Comparison of ENCODE assay signal across 8 mouse cellular contexts in the genomic region with DNA sequence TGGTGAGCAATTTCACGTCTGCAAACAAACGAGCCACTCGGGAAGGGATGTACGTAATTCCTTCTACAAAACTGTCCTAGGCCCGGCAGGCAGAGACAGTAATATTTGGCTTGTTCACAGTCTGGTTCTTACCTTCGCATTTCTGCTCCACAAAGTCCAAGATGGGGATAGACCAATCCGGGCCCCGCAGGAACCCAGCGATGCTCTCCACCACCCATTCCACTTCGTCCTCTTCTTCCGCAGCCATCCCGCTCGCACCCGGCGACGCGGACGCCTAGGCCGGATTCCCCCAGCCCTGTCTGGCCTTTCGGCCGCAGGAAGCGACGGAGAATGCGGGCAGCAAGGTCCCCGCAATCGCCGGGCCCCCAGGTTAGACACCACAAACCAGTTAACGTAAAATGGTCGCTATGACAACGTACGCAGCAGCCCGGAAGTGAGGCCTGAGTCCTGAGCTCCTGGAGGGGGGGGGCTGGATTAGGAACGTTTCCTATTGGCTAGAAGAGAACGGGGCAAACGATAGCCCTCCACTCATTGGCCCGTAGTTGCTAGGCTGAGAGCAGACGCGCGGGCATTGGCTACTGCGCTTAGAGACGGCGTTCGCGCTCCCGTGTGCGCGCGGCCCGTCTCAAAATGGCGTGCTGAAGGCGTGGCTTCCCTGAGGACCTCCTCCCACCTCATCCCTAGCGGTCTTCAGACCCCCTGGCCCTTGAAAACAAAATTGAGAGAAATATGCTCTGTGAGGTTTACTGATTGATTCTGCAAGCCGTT. TPM values are rescaled to one million over a fixed set of nuclear protein-coding genes. Genes with fewer than 3 reads are reported as not detected.
DNase-seq lines count a peak whose midpoint lies in the region; ATAC-seq and TF ChIP-seq lines count a peak whose summit lies in the region.

A gene (minus strand): TSS at position 527 of the 768 bp plus-strand sequence.

- H3K36me3 ChIP-seq in heart, embryonic 12.5 days: peaks cover 12% of the 10 kb centered on the region
- peaks cover 6% of the 10 kb centered on the region for H3K36me3 ChIP-seq in kidney, postnatal 0 days (ENCODE audit: insufficient read depth, low read length)
- 0 out of 2 replicates have a peak, but pooled peaks cover 2% of the 10 kb centered on the region for H3K36me3 ChIP-seq in liver, embryonic 11.5 days (ENCODE audit: control insufficient read depth, insufficient read depth, low read length)
- peaks cover 8% of the 10 kb centered on the region for H3K36me3 ChIP-seq in stomach, embryonic 14.5 days (ENCODE audit: control insufficient read depth, insufficient read depth, low read length)

- no peaks in the 10 kb centered on the region for H3K9me3 ChIP-seq in heart, embryonic 12.5 days (replicated peaks)
- no peaks in the 10 kb centered on the region for H3K9me3 ChIP-seq in kidney, postnatal 0 days (replicated peaks; ENCODE audit: low read length)
- no peaks in the 10 kb centered on the region for H3K9me3 ChIP-seq in liver, embryonic 11.5 days (ENCODE audit: control insufficient read depth, low read length)
- H3K9me3 ChIP-seq in stomach, embryonic 14.5 days (ENCODE audit: control insufficient read depth, low read depth, low read length): no peaks in the 10 kb centered on the region

- peak; percentile 99 for ATAC-seq in erythroid progenitor cell, adult 5-6 weeks (replicated peaks; ENCODE audit: low FRiP score, poor library complexity, severe bottlenecking)
- ATAC-seq in heart, embryonic 12.5 days (ENCODE audit: insufficient number of reproducible peaks, low FRiP score): peak; percentile 100
- peak; percentile 100 for ATAC-seq in kidney, postnatal 0 days (replicated peaks; ENCODE audit: low FRiP score, low read depth)
- ATAC-seq in liver, embryonic 11.5 days (replicated peaks; ENCODE audit: low FRiP score): peak; percentile 100
- peak; percentile 100 for ATAC-seq in stomach, embryonic 14.5 days (ENCODE audit: insufficient number of reproducible peaks, insufficient read depth, low FRiP score, low read depth)

- DNase-seq in CD4-positive helper T cell, adult 2 months (ENCODE audit: low read depth, low spot score): peak; percentile 97
- DNase-seq in brain, embryonic 18.5 days (ENCODE audit: low read depth, low spot score): peak; percentile 98
- DNase-seq in kidney, postnatal 0 days (ENCODE audit: low spot score): peak; percentile 100
- peak; percentile 85 for DNase-seq in liver, embryonic 11.5 days (ENCODE audit: low spot score)
- peak; percentile 95 for DNase-seq in naive thymus-derived CD4-positive, alpha-beta T cell, adult 2 months (ENCODE audit: low read depth)

- peak within 1 kb of the TSS; percentile 99 for H3K4me3 ChIP-seq in heart, embryonic 12.5 days
- peak within 1 kb of the TSS; percentile 93 for H3K4me3 ChIP-seq in kidney, postnatal 0 days (replicated peaks; ENCODE audit: low read depth, low read length)
- peak within 1 kb of the TSS; percentile 84 for H3K4me3 ChIP-seq in liver, embryonic 11.5 days (ENCODE audit: low read depth, low read length)
- peak within 1 kb of the TSS; percentile 75 for H3K4me3 ChIP-seq in stomach, embryonic 14.5 days (ENCODE audit: low read depth, low read length)

- under 1% methylated on average over 53 of the region's 53 CpGs for WGBS in heart, embryonic 12.5 days
- under 1% methylated on average over 53 of the region's 53 CpGs for WGBS in kidney, postnatal 0 days
- under 1% methylated on average over 53 of the region's 53 CpGs for WGBS in liver, embryonic 11.5 days
- WGBS in stomach, embryonic 14.5 days: under 1% methylated on average over 53 of the region's 53 CpGs

- peak within 1 kb of the TSS; percentile 95 for H3K4me2 ChIP-seq in heart, embryonic 12.5 days
- peak within 1 kb of the TSS; percentile 70 for H3K4me2 ChIP-seq in kidney, postnatal 0 days (ENCODE audit: low read length)
- H3K4me2 ChIP-seq in liver, embryonic 11.5 days: peak within 1 kb of the TSS; percentile 74
- H3K4me2 ChIP-seq in stomach, embryonic 14.5 days (replicated peaks; ENCODE audit: low read depth, low read length): peak within 1 kb of the TSS; percentile 77

- peaks cover 8% of the 10 kb centered on the region; the same call in 1 of the 2 replicates for H3K4me1 ChIP-seq in heart, embryonic 12.5 days (replicated peaks)
- H3K4me1 ChIP-seq in kidney, postnatal 0 days (replicated peaks; ENCODE audit: insufficient read depth, low read length): 0 out of 2 replicates have a peak, but pooled peaks cover 2% of the 10 kb centered on the region
- no peaks in the 10 kb centered on the region; the same call in 1 of the 2 replicates for H3K4me1 ChIP-seq in liver, embryonic 11.5 days (replicated peaks; ENCODE audit: control insufficient read depth, insufficient read depth, low read length)
- H3K4me1 ChIP-seq in stomach, embryonic 14.5 days (ENCODE audit: control insufficient read depth, insufficient read depth, low read length): peaks cover 11% of the 10 kb centered on the region; the same call in 1 of the 2 replicates

- H3K9ac ChIP-seq in heart, embryonic 12.5 days: peak within 1 kb of the TSS; percentile 83
- H3K9ac ChIP-seq in kidney, postnatal 0 days (ENCODE audit: low read depth, low read length): peak within 1 kb of the TSS; percentile 75
- H3K9ac ChIP-seq in liver, embryonic 11.5 days (ENCODE audit: low read depth, low read length): peak within 1 kb of the TSS; percentile 69
- peak within 1 kb of the TSS; percentile 55 for H3K9ac ChIP-seq in stomach, embryonic 14.5 days (replicated peaks; ENCODE audit: low read depth, low read length)

- no peaks in the 10 kb centered on the region for H3K27me3 ChIP-seq in heart, embryonic 12.5 days (replicated peaks)
- no peaks in the 10 kb centered on the region for H3K27me3 ChIP-seq in kidney, postnatal 0 days (ENCODE audit: insufficient read depth, low read length)
- H3K27me3 ChIP-seq in liver, embryonic 11.5 days (replicated peaks; ENCODE audit: control insufficient read depth, insufficient read depth, low read length): no peaks in the 10 kb centered on the region
- no peaks in the 10 kb centered on the region for H3K27me3 ChIP-seq in stomach, embryonic 14.5 days (ENCODE audit: control insufficient read depth, insufficient read depth, low read length)

- no peak for TF ChIP-seq CTCF in kidney, postnatal 0 days (IDR thresholded peaks at IDR 0.05; ENCODE audit: low read depth)

- peak within 1 kb of the TSS; percentile 61; the same call in 1 of the 2 replicates for H3K27ac ChIP-seq in heart, embryonic 12.5 days (ENCODE audit: poor library complexity, severe bottlenecking)
- H3K27ac ChIP-seq in kidney, postnatal 0 days: peak within 1 kb of the TSS; percentile 71
- H3K27ac ChIP-seq in liver, embryonic 11.5 days (ENCODE audit: low read depth, low read length): no peak within 1 kb of the TSS; the same call in 1 of the 2 replicates
- H3K27ac ChIP-seq in stomach, embryonic 14.5 days (ENCODE audit: low read length): 0 out of 2 replicates have a peak within 1 kb of the TSS, but pooled peaks have one; percentile 52

RNA-seq across cellular contexts. Expression of the gene that starts here (rescaled TPM):
- 17.3 and 23.5 TPM in 2 replicates for total RNA-seq in erythroid progenitor cell, adult 5-6 weeks (2015; ENCODE audit: low replicate concordance)
- total RNA-seq in erythroid progenitor cell, adult 5-6 weeks (2017; ENCODE audit: low replicate concordance): 43.6 and 59.7 TPM in 2 replicates
- polyA plus RNA-seq in heart, embryonic 12.5 days (2016; fragmentation: Nextera tagmentation; extraction: Ambion mirVana): 52.7 and 53.1 TPM in 2 replicates
- 70.0 and 74.4 TPM in 2 replicates for polyA plus RNA-seq in kidney, postnatal 0 days (2015; fragmentation: Nextera tagmentation; extraction: Ambion mirVana)
- polyA plus RNA-seq in liver, embryonic 11.5 days (2014; fragmentation: Nextera tagmentation; extraction: Ambion mirVana): 29.9 and 31.6 TPM in 2 replicates
- 53.1 and 56.5 TPM in 2 replicates for polyA plus RNA-seq in stomach, embryonic 14.5 days (2014; fragmentation: Nextera tagmentation; extraction: Ambion mirVana)
